Mouse (Mus musculus) forebrain, postnatal 0 days (tissue): Measurements from ENCODE around the gene Ccdc122. TPM values are rescaled to one million over a fixed set of nuclear protein-coding genes. Genes with fewer than 3 reads are reported as not detected.

Experiments
- ATAC-seq: fragments of 200-750 bp; cut with Nextera tagmentation; 2 replicates; pipeline ENCODE4 v1.8.0; 2017; ENCODE audit warnings: mild to moderate bottlenecking, moderate library complexity
- DNase-seq: peaks from one replicate; pipeline ENCODE4 v3.0.0-alpha.2; 2015
- H3K27ac ChIP-seq: fragments of 300-500 bp; sonication (generic); 2 replicates; pipeline ENCODE4 v1.5.1; 2014; ENCODE audit warnings: low read depth, mild to moderate bottlenecking, antibody characterized with exemption, low read length, moderate library complexity, mixed read lengths
- H3K27me3 ChIP-seq: fragments of 300-500 bp; sonication (generic); 2 replicates; pipeline ENCODE4 v1.6.1; 2014; ENCODE audit warnings: mild to moderate bottlenecking, low read length, mixed read lengths; ENCODE audit not compliant: insufficient read depth
- H3K36me3 ChIP-seq: fragments of 300-500 bp; sonication (generic); 2 replicates; pipeline ENCODE4 v1.6.1; 2014; ENCODE audit warnings: mild to moderate bottlenecking, moderate library complexity; ENCODE audit not compliant: insufficient read depth
- H3K4me1 ChIP-seq: fragments of 300-500 bp; sonication (generic); 2 replicates; pipeline ENCODE4 v1.6.1; 2014; ENCODE audit warnings: antibody characterized with exemption; ENCODE audit not compliant: insufficient read depth
- H3K4me2 ChIP-seq: fragments of 300-500 bp; sonication (generic); 2 replicates; pipeline ENCODE4 v1.6.1; 2014; ENCODE audit warnings: low read depth, mild to moderate bottlenecking, moderate library complexity
- H3K4me3 ChIP-seq: fragments of 300-500 bp; sonication (generic); 2 replicates; pipeline ENCODE4 v1.5.1; 2014; ENCODE audit warnings: low read depth, low read length, mixed read lengths
- H3K9ac ChIP-seq: fragments of 300-500 bp; sonication (generic); 2 replicates; pipeline ENCODE4 v1.6.1; 2014; ENCODE audit warnings: mild to moderate bottlenecking
- H3K9me3 ChIP-seq: fragments of 300-500 bp; sonication (generic); 2 replicates; pipeline ENCODE4 v1.6.1; 2016; ENCODE audit warnings: low read length
- CTCF ChIP-seq: sonication (generic); IDR thresholded peaks from 2 replicates; pipeline ENCODE4 v1.5.1; 2016; ENCODE audit warnings: antibody characterized with exemption, control low read depth, low read depth
- WGBS: fragments of 180-500 bp; shearing (Covaris S2); extraction: QIAGEN DNeasy Blood & Tissue Kit; methylation state at CpG from one replicate; pipeline ENCODE4 v1.1.7; 2014; 5-methylcytosine and 5-hydroxymethylcytosine counted together
- polyA plus RNA-seq: library from polyadenylated mRNA; unstranded; fragments of >200 nt; fragmentation: Nextera tagmentation; extraction: Ambion mirVana; gene quantifications from 2 replicates; pipeline ENCODE4 v1.2.1, GENCODE M21; 2015
- total RNA-seq: library from RNA; depleted of rRNA; stranded (reverse); fragments of >200 nt; gene quantifications from 2 replicates; pipeline ENCODE4 v1.2.3, GENCODE M21; 2014

Ccdc122 gene
- total and polyA plus RNA-seq, 2 experiments from 2014 or later = 0.43 to 1.0 TPM

GRCm38 (mm10) chr14:77017211-77017610, 19.4 kb upstream of the Ccdc122 start:
- H3K4me3 ChIP-seq = no peak overlapping the region
- no peak for TF ChIP-seq CTCF
- WGBS = 86% methylated on average over 6 of the region's 6 CpGs
- no peak overlapping the region for H3K9ac ChIP-seq
- H3K4me2 ChIP-seq = no peak overlapping the region
- H3K36me3 ChIP-seq = no peaks in the 10 kb centered on the region
- no peaks in the 10 kb centered on the region for H3K9me3 ChIP-seq
- no peak overlapping the region for H3K27ac ChIP-seq
- no peaks in the 10 kb centered on the region for H3K4me1 ChIP-seq
- ATAC-seq (no peak), DNase-seq (no peak)
- no peaks in the 10 kb centered on the region for H3K27me3 ChIP-seq

GRCm38 (mm10) chr14:77024499-77024898, 12.1 kb upstream of the Ccdc122 start:
- TF ChIP-seq CTCF = no peak
- WGBS = 79% methylated on average over 3 of the region's 3 CpGs
- no peak overlapping the region for H3K4me2 ChIP-seq
- H3K9me3 ChIP-seq = no peaks in the 10 kb centered on the region
- H3K27me3 ChIP-seq = no peaks in the 10 kb centered on the region
- DNase-seq (no peak), ATAC-seq (no peak)
- no peak overlapping the region for H3K9ac ChIP-seq
- H3K36me3 ChIP-seq = no peaks in the 10 kb centered on the region
- no peak overlapping the region for H3K4me3 ChIP-seq
- H3K27ac ChIP-seq = no peak overlapping the region
- H3K4me1 ChIP-seq = no peaks in the 10 kb centered on the region

- no peaks in the 10 kb centered on the region for H3K9me3 ChIP-seq
- H3K27me3 ChIP-seq = no peaks in the 10 kb centered on the region
- no peaks in the 10 kb centered on the region for H3K4me1 ChIP-seq
- no peaks in the 10 kb centered on the region for H3K36me3 ChIP-seq
- no peak overlapping the region for H3K27ac ChIP-seq
- no peak for DNase-seq
- no peak for TF ChIP-seq CTCF
- H3K4me3 ChIP-seq = no peak overlapping the region
- no peak overlapping the region for H3K4me2 ChIP-seq
- WGBS = 44% methylated on average over 5 of the region's 5 CpGs
- no peak for ATAC-seq
- H3K9ac ChIP-seq = no peak overlapping the region
These were observed 7.1 kb upstream of the Ccdc122 start for GRCm38 (mm10) chr14:77029319-77030054.

- TF ChIP-seq CTCF = no peak
- Histone ChIP-seq H3K36me3 (no peaks in the 10 kb centered on the region), H3K4me1 (no peaks in the 10 kb centered on the region), H3K27ac (no peak overlapping the region), H3K4me2 (no peak overlapping the region), H3K27me3 (no peaks in the 10 kb centered on the region), H3K4me3 (no peak overlapping the region), H3K9ac (no peak overlapping the region), H3K9me3 (no peaks in the 10 kb centered on the region)
- WGBS = 90% methylated on average over 5 of the region's 5 CpGs
- ATAC-seq (no peak), DNase-seq (no peak)
These were observed 5.8 kb upstream of the Ccdc122 start for GRCm38 (mm10) chr14:77030808-77031207.

GRCm38 (mm10) chr14:77032433-77032832, 4.1 kb upstream of the Ccdc122 start:
- Histone ChIP-seq H3K4me3 (no peak overlapping the region), H3K27me3 (no peaks in the 10 kb centered on the region), H3K9ac (no peak overlapping the region), H3K4me1 (no peaks in the 10 kb centered on the region), H3K4me2 (no peak overlapping the region), H3K9me3 (no peaks in the 10 kb centered on the region), H3K27ac (no peak overlapping the region), H3K36me3 (no peaks in the 10 kb centered on the region)
- DNase-seq (no peak), ATAC-seq (no peak)
- WGBS = 58% methylated on average over 5 of the region's 5 CpGs
- no peak for TF ChIP-seq CTCF

- Histone ChIP-seq H3K4me2 (no peak overlapping the region), H3K9me3 (no peaks in the 10 kb centered on the region), H3K4me3 (no peak overlapping the region), H3K4me1 (no peaks in the 10 kb centered on the region), H3K27me3 (no peaks in the 10 kb centered on the region), H3K27ac (no peak overlapping the region), H3K36me3 (no peaks in the 10 kb centered on the region), H3K9ac (no peak overlapping the region)
- DNase-seq = no peak
- TF ChIP-seq CTCF = no peak
- WGBS = 94% methylated on average over 3 of the region's 3 CpGs
- ATAC-seq = no peak
These were observed 3.2 kb upstream of the Ccdc122 start for GRCm38 (mm10) chr14:77033391-77033790.

- WGBS = 57% methylated on average over 7 of the region's 7 CpGs
- Histone ChIP-seq H3K27me3 (no peaks in the 10 kb centered on the region), H3K9me3 (no peaks in the 10 kb centered on the region), H3K4me2 (no peak overlapping the region), H3K4me3 (no peak overlapping the region), H3K36me3 (no peaks in the 10 kb centered on the region), H3K27ac (no peak overlapping the region), H3K4me1 (no peaks in the 10 kb centered on the region), H3K9ac (no peak overlapping the region)
- TF ChIP-seq CTCF = no peak
- ATAC-seq = no peak
- no peak for DNase-seq
These were observed 2.2 kb upstream of the Ccdc122 start for GRCm38 (mm10) chr14:77034175-77034915.
